Mouse (Mus musculus): ENCODE measurements around the gene Gdf7.

Gene Gdf7

DNA sequence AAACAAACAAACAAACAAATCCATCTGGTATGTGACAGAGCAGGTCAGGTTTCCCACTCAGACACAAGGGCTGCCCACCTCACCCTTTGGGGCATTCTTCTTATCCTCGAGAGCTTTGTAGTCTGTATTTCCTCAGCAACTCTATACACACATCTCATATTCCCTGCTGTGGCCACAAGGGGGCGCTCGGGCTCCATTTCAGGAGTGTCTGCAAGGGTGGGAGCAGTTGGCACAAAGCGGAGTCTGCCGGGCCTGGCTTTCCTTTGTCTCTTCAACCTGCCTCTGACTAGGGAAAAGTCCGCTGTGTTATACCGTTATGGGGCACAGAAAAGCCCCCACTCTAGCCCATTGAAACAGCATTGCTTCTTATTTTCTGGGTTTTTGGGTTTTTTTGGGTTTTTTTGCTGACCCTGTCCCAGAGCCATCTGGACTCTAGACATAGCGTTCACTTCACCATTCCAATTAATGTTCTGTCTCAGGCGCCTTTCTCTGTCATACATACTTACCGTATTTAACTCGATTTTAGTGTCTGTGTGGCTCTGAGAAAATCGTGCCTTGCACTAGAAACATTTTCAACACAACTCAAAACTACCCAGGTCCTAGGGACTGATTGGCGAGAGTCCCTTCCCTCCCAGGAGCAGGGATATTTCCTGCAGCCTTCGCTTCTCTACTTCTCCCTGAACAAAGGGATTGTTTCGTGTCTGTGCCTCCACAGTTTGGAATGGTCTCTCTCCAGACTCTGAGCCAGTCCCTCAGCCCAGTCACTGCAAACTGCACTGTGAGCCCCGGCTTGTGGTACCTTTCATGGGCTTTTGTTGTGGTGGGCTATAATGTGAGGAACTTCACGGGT is 25.3 kb upstream of the Gdf7 start:
- peak; percentile 92 for DNase-seq (ENCODE audit: low spot score)

DNA sequence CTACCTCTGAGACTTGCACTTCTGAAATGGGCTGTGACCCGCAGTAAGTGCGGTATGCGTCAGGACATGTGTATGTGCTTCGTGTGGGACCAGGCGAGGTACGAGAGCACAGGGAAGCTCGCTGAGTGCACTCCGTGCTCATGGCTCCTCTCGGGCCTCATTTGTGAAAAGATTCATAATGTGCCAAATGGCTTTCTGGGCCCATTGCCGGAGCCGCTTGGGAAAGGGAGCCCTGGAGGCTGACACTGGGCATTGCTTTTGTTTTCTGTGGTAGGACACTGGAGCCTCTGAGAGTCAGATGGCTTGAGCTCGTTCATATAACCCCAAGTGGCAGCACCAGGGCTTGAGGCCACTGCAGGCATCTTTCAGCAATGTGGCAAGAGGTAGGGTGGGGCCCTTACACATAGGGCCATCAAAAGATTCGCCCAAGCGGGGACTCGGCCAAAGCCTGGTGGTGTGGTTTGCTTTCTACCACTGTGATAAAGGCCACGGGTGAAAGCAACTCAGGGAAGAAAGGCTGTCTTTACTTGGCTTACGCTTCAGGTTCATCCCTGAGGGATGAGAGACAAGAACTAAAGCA is 24.3 kb upstream of the Gdf7 start:
- DNase-seq (ENCODE audit: low spot score): no peak

DNA sequence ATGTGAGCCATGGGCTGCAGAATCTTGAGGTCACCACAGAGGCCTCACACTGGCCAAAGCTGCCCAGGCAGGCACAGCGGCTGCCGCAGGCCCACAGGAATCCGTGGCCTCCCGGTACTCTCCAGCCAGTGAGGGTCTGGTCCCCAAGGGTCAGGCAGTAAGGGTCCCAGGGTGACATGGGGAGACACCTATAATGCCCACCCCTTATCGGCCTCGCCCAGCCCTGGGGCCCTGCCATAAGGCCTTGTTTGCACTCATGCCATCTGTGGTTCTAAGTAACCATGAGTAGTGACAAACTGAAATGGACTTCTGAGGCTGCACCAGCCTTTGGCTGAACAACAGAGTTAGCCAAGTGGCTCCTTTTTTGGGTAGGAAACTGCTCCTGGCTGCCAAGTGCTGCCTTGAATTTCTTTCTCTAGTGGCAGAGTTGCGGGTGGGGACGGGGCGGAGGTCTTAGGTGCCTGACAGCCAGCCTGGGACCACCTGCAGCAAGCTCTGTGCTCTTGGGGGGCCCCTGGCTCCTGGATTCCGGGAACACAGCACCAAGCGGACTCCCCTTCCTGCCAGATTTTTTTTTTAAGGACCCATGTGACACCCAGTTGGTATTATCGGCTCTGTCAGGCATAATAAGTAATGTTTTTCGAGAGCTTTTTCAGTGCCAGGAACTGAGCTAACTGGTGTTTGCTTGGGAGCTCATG is 23.6 kb upstream of the Gdf7 start:
- DNase-seq (ENCODE audit: low spot score): no peak

DNA sequence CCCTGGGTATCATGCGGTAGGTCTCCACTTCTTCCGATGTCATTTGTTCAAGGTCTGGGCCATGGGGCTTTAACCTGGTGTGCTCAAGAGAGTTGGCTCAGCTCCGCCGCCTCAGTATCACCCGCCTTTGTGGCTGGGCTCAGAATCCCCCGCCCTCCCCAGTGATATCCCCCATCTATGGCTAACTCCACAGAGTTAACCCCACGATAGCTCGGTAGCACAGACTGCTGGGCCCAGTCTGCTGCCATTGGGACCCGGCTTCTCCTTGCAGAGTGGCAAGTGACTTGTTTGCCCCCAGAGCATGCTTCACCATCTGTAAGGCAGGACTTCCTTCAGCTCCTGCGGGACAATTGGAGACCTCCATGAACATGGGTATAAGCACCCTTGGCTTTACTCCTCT is 22.3 kb upstream of the Gdf7 start:
- DNase-seq (ENCODE audit: low spot score): no peak

DNA sequence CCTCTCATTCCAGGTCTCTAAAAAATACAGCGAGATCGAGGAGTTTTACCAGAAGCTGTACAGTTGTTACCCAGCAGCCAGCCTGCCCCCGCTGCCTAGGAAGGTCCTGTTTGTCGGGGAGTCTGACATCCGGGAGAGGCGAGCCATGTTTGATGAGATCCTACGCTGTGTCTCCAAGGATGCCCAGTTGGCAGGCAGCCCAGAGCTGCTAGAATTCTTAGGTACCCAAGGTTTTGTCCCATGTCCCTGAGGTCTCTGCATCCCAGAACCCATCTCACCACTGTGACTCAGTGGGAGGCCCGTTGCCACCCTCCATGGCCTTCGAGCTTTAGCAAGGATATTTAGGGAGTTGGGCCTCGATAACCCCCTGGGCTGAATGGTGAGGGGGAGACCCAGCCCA is 19.8 kb upstream of the Gdf7 start:
- no peak for DNase-seq (ENCODE audit: low spot score)

DNA sequence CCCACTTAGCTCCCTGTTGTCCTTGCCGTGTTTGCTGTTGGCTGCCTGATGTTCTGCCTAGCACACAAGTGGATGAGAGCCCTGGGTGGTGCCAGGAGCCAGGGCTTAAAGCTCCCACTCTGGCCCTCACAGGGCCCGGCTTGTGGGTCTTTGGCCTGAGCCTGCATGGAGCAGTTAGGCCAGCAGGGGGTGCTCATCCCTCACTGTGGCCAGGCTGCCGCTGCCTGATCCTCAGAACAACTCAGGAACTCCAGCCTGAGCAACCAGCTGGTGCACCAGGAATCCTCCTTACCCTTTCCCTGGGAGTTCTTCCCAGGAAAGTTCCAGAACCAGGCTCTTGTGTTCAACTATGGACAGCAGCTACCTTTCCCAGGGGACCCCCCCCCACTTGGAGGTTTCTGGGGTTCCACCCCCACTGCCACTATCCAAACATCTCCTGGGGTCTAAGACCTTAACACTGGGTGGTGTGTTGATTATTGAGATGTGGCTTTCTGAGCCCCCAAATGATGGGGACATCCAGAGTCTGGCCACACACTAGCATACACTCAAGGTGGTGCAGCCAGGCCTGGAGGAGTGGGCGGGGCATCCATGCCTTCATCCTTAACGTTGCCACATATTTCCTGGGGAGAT is 18.4 kb upstream of the Gdf7 start:
- peak; percentile 80 for DNase-seq (ENCODE audit: low spot score)

DNA sequence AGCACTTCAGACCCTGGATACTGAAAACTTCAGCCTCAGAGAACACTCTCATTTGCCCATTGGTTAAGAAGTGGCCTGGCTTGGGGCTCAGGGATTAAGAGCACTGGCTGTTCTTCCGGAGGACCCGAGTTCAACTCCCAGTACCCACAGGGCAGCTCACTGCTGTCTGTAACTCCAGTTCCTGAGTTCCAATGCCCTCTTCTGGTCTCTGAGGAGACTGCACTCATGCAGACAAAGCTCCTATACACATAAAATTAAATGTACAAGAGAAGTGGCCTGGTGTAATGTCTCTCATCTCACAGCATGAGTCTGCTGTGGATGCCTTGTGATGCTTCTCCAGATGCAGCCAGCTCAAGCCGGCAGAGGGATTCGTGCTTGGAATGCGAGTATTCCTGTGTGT is 14.8 kb upstream of the Gdf7 start:
- DNase-seq (ENCODE audit: low spot score): no peak

DNA sequence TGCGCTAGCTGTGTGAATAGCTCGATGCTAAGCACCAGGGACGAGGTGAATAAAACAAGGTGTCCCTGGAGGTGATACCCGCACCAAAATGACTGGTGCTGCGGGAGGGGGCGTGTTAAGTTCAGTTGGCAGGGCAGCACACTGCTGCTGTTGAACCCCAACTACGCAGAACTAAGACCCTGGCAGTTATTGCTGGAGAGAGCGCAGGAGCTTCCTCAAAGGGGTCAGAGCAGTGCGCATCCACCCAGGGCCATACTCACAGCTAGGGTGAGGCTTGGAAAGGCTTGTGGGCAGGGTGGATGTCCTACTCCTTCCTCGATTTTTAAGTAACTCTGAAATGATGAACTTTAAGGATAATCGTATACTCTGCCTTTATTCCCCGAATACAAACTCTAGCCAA is 12.0 kb upstream of the Gdf7 start:
- no peak for DNase-seq (ENCODE audit: low spot score)

DNA sequence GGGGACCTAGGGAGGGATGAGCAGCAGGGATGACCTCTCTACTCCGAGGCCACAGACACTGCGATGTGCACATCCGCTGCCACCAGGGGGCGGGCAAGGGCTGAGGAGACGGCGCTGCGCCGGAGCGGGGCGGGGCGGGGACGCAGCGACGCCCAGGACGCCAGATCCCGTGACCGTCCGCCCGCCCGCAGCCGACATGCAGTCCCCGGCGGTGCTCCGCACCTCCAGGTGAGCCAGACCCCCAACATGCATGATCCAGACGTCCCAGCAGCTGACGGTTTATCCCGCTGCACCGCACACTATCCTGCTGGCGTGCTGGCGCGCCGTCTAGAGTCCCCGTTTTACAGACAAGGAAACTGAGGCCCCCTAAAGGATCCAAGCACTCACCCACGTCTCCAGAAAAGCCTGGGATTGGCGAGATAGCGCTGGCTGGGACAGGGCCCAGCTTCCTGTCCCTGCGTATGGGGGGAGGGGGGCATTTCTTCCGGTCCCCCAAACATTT is 11.6 kb upstream of the Gdf7 start, which contains the start of gene Hs1bp3:
Gene Hs1bp3, plus strand, starts transcription at position 163 of the 502 bp plus-strand sequence.
- DNase-seq (ENCODE audit: low spot score): peak; percentile 91

DNA sequence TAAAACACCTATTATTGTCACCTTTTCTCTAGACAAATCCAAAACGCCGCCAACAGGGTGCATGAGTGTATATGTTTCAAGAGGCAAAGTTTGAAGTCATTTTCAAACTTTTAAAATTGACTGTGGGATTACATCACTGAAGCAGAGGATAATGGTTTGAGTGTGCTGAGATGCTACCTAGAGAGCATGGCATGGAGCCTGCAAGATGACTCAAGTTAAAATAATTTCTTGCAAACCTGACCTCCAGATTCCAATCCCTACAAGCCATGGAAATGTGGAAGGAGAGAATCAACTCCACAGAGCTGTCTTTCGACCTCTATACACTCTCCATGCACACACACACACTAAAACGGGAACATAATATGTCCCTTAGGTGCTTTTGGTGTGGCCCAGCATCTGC is 10.5 kb upstream of the Gdf7 start:
- no peak for DNase-seq (ENCODE audit: low spot score)

DNA sequence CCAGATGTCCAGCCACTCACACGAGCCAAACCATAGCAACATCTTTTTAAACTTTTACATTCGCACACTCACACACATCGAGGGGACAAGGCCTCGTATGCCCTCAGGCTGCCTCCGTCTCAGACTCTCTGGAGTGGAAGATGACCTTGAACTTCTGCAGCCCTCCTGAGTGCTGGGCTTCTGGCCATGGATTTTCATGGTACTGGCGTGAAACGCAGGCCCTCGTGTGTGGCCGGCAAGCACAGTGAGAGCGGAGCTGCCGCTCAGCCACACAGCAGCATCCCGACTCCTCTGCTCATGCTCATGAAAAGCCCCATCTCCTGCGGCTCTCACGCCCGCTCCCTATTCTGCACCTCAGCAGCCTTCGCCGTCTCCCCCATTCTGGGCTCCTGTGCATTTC is 9.2 kb upstream of the Gdf7 start:
- DNase-seq (ENCODE audit: low spot score): no peak

DNA sequence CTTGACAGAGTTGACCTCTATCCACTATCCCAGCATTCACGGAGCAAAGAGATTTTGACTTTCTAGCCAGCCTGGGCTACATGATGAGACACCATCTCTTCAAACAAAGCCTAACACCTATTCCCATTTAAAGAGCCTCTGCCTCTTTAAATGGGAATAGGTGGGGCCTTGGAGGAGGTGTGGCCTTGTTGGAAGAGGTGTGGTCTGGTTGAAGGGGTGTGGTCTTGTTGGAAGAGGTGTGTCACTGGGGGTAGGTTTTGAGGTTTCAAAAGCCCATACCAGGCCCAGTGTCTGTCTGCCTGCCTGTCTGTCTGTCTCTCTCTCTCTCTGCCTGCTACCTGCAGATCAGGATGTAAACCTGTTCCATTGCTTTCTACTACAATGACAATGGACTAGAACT is 5.2 kb upstream of the Gdf7 start:
- no peak for DNase-seq (ENCODE audit: low spot score)

DNA sequence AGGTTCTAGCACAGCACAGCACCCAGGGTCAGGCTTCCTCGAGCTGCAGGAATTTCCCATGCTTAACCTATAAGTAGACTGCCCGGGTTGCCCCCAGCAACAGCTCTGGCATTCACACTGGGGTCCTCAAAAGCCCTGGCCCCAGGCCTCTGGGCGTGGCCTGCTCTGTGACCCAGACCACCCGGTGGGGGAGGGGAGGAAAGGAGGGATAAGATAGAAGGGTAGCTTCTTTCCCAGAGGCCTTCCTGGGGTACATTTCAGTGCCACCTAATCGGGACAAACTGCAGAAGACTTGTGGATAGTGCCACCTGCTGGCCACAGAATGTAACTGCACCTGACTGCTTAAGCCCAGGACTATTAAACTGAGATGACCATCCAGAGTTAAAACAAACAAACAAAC is 4.7 kb upstream of the Gdf7 start:
- DNase-seq (ENCODE audit: low spot score): peak; percentile 64

DNA sequence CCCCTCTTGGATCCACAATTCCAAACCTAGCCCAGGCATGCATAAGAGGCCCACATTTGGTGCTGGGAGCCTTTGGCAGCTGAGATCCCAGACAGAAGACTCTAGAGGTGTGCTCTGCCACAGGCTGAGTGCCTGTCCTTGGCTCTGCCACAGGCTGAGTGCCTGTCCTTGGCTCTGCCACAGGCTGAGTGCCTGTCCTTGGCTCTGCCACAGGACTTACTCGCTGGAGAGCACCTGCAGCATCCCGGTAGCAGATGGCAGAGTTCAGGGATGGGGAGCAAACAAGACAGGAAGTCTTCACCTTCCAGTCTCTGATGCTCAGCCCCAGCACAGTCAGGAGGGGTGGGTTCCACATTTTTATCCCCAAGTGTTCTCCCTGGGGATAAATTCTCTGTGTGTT is 3.5 kb upstream of the Gdf7 start:
- no peak for DNase-seq (ENCODE audit: low spot score)

DNA sequence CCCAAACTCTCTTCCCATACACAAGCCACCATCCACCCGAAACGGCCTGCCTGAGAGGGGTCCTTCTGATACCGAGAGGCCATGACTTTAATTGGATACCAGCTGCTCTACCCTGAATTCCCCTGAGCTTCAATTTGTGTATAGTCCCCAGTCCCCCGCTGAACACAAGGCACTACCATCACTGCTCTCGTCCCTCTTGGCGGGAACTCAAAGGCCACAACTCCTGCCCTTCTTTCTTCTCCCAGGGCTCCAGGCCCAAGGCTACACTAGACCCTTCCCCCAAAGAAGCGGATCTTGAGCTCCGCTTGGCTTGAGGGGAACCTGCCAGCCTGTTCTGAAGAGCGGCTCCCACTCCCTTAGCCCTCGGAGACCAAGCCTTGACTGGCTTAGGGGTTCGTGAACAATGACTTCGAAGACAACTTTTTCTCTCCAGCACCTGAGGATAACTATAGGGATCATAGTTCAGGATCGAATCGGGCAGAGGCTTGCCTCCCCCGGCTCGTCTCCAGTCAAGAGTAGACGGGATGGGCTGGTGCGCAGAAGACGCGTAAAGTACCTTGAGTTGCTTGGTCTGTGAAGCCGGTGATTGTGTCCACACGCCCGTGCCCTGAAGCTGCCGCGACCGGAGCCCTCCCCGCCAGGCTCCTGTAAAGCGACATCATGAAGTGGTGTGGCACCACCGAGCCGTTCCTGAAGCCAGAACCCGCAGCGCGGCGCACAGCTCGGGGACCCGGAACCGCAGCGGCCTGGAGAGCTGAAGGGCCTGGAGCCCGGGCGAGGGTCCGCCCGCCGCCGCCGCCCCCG is 541 bp downstream of the Gdf7 start:
- no peak for DNase-seq (ENCODE audit: low spot score)

DNA sequence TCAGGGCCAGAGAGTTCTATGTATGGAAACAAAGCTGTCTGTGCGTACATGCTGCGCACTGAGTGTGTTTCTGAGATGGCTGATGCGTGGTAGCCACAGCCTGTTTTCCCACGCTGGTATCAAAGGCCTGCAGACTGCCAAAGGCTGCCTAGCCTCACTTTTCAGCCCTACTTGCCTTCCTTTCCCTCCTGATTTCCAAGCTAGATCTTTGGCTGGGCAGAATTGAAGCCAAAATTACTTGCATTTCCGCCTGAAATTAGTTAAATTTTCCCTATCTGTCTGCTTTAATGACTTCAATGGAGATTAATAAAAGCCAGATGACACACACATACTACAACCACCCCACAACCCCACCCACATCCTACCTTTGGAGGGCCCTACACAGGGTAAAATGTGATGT is 1.2 kb downstream of the Gdf7 start:
- DNase-seq (ENCODE audit: low spot score): no peak

DNA sequence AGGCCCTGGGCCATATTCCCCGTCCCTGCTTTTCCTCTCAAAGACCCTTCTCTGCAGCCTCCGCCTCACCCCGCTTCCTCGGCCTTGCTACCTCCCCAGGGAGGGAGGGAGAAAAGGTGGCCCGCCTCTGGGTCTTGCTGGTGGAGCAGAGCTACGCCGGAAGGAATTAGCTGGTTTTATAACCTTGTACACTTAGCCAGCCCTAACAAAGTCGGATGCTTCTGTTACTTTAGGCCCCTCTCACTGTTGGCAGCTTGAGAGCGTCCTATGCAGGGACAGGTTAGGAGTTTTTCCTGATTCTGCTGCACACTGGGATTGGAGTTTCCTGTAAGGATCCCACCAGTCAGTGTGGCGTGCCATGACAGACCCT is 1.7 kb downstream of the Gdf7 start:
- no peak for DNase-seq (ENCODE audit: low spot score)

DNA sequence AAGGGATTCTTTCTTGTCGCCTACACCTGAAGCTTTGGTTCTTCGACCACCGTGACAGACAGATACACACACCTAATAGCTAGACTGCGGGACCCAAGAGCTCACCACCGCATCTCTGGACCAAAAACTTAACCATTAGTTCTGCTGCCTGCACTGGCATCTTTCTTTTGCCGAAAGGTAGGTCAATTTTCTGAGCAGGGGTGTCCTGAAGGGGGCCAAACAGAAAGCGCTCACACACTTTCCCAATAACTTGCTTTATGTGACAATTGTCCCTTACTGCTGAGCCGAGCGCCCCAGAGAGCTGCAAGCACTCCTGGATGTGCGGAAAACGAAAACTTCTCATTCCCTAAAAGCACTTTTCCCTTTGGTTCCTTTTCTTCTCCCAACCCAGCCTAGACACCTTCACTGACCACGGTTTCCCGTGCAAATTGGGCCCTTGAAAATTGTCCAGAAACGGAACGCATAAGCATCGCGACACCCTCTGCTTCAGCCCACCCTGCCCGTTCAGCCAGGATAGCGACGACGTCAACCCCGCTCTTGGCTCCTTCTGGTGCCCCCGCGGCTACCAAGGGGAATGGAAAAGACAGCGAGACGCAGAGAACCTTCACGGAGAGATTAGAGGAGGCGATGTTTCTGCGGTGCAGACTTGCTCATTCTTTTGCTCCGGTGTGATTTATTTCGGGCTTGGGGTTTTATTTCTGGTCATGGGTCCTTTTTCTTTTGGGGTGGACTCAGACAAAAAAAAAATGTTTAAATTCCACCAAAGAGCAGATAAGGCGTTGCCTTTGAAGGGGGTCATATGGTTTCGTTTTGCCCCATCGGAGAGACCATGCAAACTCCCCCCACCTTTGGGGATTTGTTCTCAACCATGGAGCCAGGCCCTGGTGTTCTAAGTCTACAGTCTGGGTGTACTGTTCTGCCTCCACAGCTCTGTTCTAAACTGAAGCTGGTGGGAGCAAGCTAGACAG is 2.3 kb downstream of the Gdf7 start:
- DNase-seq (ENCODE audit: low spot score): no peak

DNA sequence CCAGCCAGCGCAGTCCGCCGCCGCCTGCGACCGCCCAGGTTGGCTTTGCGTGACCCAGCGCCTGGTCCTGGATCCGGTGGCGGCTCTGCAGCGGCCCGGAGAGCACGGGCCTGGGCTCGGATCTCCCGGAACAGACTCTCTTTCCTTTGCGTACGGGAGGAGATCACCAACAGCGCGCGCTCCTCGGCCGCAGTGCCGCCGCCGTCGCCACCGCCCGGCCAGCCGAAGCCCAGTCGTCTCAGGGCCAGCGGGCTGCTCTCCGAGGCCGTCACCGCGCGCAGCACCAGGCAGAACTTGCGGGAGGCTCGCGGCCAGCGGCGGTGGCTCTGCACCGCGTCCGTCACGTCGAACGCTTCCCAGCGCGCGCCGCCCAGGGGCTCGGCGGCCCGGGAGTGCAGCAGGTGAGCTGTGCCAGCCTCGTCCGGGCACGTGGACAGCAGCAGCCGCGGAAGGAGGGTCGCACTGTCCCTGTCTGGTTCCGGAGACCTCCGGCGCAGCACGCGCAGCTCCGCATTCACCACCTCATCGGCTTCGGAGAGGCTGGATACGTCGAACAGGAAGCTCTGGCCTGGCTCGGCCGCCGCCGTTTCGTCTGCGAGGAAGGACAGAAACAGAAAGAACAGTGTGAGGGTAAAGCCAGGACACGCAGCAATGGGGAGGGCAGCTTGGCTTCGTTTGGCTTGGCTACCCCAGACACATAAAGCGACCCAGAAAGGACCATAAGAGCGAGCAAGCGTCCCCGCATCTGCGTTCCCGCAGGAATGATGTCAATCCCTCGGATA is 3.2 kb downstream of the Gdf7 start:
- DNase-seq (ENCODE audit: low spot score): no peak
